Mouse (Mus musculus) liver, embryonic 12.5 days (tissue): ENCODE results near the gene Ddx39b. TPM values are rescaled to one million over a fixed set of nuclear protein-coding genes. Genes with fewer than 3 reads are reported as not detected.

ENCODE experiments used
- ATAC-seq: fragments of 200-750 bp; cut with Nextera tagmentation; 2 replicates; pipeline ENCODE4 v1.8.0; 2017; ENCODE audit warnings: moderate number of reproducible peaks, mild to moderate bottlenecking, moderate library complexity
- H3K27ac ChIP-seq: fragments of 300-500 bp; sonication (generic); 2 replicates; pipeline ENCODE4 v1.5.1; 2016; ENCODE audit warnings: mild to moderate bottlenecking
- H3K27me3 ChIP-seq: fragments of 300-500 bp; sonication (generic); replicated peaks from 2 replicates; pipeline ENCODE4 v1.6.1; 2016; ENCODE audit warnings: mild to moderate bottlenecking, moderate library complexity
- H3K36me3 ChIP-seq: fragments of 300-500 bp; sonication (generic); 2 replicates; pipeline ENCODE4 v1.6.1; 2016; ENCODE audit warnings: mild to moderate bottlenecking, moderate library complexity
- H3K4me1 ChIP-seq: fragments of 300-500 bp; sonication (generic); 2 replicates; pipeline ENCODE4 v1.6.1; 2016
- H3K4me2 ChIP-seq: fragments of 300-500 bp; sonication (generic); 2 replicates; pipeline ENCODE4 v1.6.1; 2016; ENCODE audit warnings: mild to moderate bottlenecking, moderate library complexity
- H3K4me3 ChIP-seq: fragments of 300-500 bp; sonication (generic); 2 replicates; pipeline ENCODE4 v1.5.1; 2016; ENCODE audit warnings: mild to moderate bottlenecking, moderate library complexity
- H3K9ac ChIP-seq: fragments of 300-500 bp; sonication (generic); 2 replicates; pipeline ENCODE4 v1.6.1; 2016; ENCODE audit warnings: mild to moderate bottlenecking, moderate library complexity
- H3K9me3 ChIP-seq: fragments of 300-500 bp; sonication (generic); replicated peaks from 2 replicates; pipeline ENCODE4 v1.6.1; 2016; ENCODE audit warnings: mild to moderate bottlenecking, moderate library complexity
- WGBS: fragments of 180-500 bp; shearing (Covaris S2); methylation state at CpG from one replicate; pipeline ENCODE4 v1.1.7; 2016; ENCODE audit not compliant: insufficient replicate concordance; 5-methylcytosine and 5-hydroxymethylcytosine counted together
- polyA plus RNA-seq: library from polyadenylated mRNA; unstranded; fragments of >200 nt; fragmentation: Nextera tagmentation; extraction: Ambion mirVana; gene quantifications from 2 replicates; pipeline ENCODE4 v1.2.1, GENCODE M21; 2016

The Ddx39b gene
- polyA plus RNA-seq, 1 experiment from 2014 or later = 267 TPM

GRCm38 (mm10) chr17:35249451-35250197, 8.1 kb downstream of the Ddx39b start:
- H3K9me3 ChIP-seq = no peaks in the 10 kb centered on the region
- H3K4me3 ChIP-seq = no peak overlapping the region
- H3K4me2 ChIP-seq = no peak overlapping the region
- ATAC-seq = no peak
- H3K36me3 ChIP-seq = peaks cover 98% of the 10 kb centered on the region
- WGBS = 84% methylated on average over 19 of the region's 19 CpGs
- no peak overlapping the region for H3K27ac ChIP-seq
- peaks cover 26% of the 10 kb centered on the region for H3K4me1 ChIP-seq
- no peak overlapping the region for H3K9ac ChIP-seq
- H3K27me3 ChIP-seq = no peaks in the 10 kb centered on the region

- Histone ChIP-seq H3K27me3 (no peaks in the 10 kb centered on the region), H3K27ac (no peak overlapping the region), H3K36me3 (peaks cover 89% of the 10 kb centered on the region), H3K9me3 (no peaks in the 10 kb centered on the region), H3K4me2 (no peak overlapping the region), H3K4me3 (no peak overlapping the region), H3K9ac (no peak overlapping the region), H3K4me1 (peaks cover 17% of the 10 kb centered on the region)
- WGBS = 85% methylated on average over 3 of the region's 3 CpGs
- ATAC-seq = no peak
These were observed 9.0 kb downstream of the Ddx39b start for GRCm38 (mm10) chr17:35250348-35251120.

- peaks cover 82% of the 10 kb centered on the region for H3K36me3 ChIP-seq
- ATAC-seq = no peak
- 0 out of 2 replicates have a peak, but pooled peaks cover 1% of the 10 kb centered on the region for H3K27me3 ChIP-seq
- H3K9me3 ChIP-seq = no peaks in the 10 kb centered on the region
- 79% methylated on average over 15 of the region's 15 CpGs for WGBS
- H3K4me1 ChIP-seq = peaks cover 10% of the 10 kb centered on the region
- H3K9ac ChIP-seq = no peak overlapping the region
- no peak overlapping the region for H3K27ac ChIP-seq
- H3K4me2 ChIP-seq = no peak overlapping the region
- H3K4me3 ChIP-seq = no peak overlapping the region
These were observed 9.7 kb downstream of the Ddx39b start for GRCm38 (mm10) chr17:35251162-35251719.

- WGBS = 81% methylated on average over 5 of the region's 5 CpGs
- 0 out of 2 replicates have a peak, but pooled peaks cover 6% of the 10 kb centered on the region for H3K27me3 ChIP-seq
- no peak overlapping the region for H3K4me3 ChIP-seq
- no peak for ATAC-seq
- H3K9ac ChIP-seq = no peak overlapping the region
- no peaks in the 10 kb centered on the region for H3K9me3 ChIP-seq
- no peak overlapping the region for H3K27ac ChIP-seq
- peaks cover 3% of the 10 kb centered on the region; the same call in 1 of the 2 replicates for H3K4me1 ChIP-seq
- peaks cover 74% of the 10 kb centered on the region for H3K36me3 ChIP-seq
- no peak overlapping the region for H3K4me2 ChIP-seq
These were observed 10.4 kb downstream of the Ddx39b start for GRCm38 (mm10) chr17:35251981-35252380.

- ATAC-seq = no peak
- WGBS = 81% methylated on average over 18 of the region's 18 CpGs
- Histone ChIP-seq H3K4me3 (no peak overlapping the region), H3K27me3 (0 out of 2 replicates have a peak, but pooled peaks cover 6% of the 10 kb centered on the region), H3K4me1 (peaks cover 9% of the 10 kb centered on the region), H3K4me2 (no peak overlapping the region), H3K36me3 (peaks cover 66% of the 10 kb centered on the region), H3K9me3 (no peaks in the 10 kb centered on the region), H3K27ac (no peak overlapping the region), H3K9ac (no peak overlapping the region)
These were observed 11.2 kb downstream of the Ddx39b start for GRCm38 (mm10) chr17:35252619-35253292.

- no peaks in the 10 kb centered on the region for H3K9me3 ChIP-seq
- WGBS = 83% methylated on average over 32 of the region's 32 CpGs
- ATAC-seq = no peak
- 0 out of 2 replicates have a peak, but pooled peaks cover 6% of the 10 kb centered on the region for H3K27me3 ChIP-seq
- no peak overlapping the region for H3K9ac ChIP-seq
- H3K27ac ChIP-seq = no peak overlapping the region
- no peak overlapping the region for H3K4me2 ChIP-seq
- H3K36me3 ChIP-seq = peaks cover 59% of the 10 kb centered on the region
- H3K4me3 ChIP-seq = no peak overlapping the region
- peaks cover 12% of the 10 kb centered on the region for H3K4me1 ChIP-seq
These were observed 11.9 kb downstream of the Ddx39b start for GRCm38 (mm10) chr17:35253293-35254093.

- Histone ChIP-seq H3K27me3 (0 out of 2 replicates have a peak, but pooled peaks cover 6% of the 10 kb centered on the region), H3K9ac (no peak overlapping the region), H3K4me1 (peaks cover 22% of the 10 kb centered on the region), H3K4me2 (no peak overlapping the region), H3K27ac (0 out of 2 replicates have a peak overlapping the region, but pooled peaks have one; percentile 15), H3K36me3 (peaks cover 49% of the 10 kb centered on the region), H3K4me3 (no peak overlapping the region), H3K9me3 (no peaks in the 10 kb centered on the region)
- ATAC-seq = peak; percentile 25; the same call in 1 of the 2 replicates
- 52% methylated on average over 11 of the region's 11 CpGs for WGBS
These were observed 12.9 kb downstream of the Ddx39b start for GRCm38 (mm10) chr17:35254241-35255098.

- H3K4me2 ChIP-seq = no peak overlapping the region
- no peak overlapping the region for H3K9ac ChIP-seq
- no peak overlapping the region for H3K4me3 ChIP-seq
- WGBS = 42% methylated on average over 3 of the region's 3 CpGs
- peaks cover 23% of the 10 kb centered on the region for H3K4me1 ChIP-seq
- 0 out of 2 replicates have a peak, but pooled peaks cover 6% of the 10 kb centered on the region for H3K27me3 ChIP-seq
- no peak for ATAC-seq
- peaks cover 41% of the 10 kb centered on the region for H3K36me3 ChIP-seq
- H3K27ac ChIP-seq = no peak overlapping the region
- H3K9me3 ChIP-seq = no peaks in the 10 kb centered on the region
These were observed 13.8 kb downstream of the Ddx39b start for GRCm38 (mm10) chr17:35255301-35255700.

- H3K9ac ChIP-seq = no peak overlapping the region
- H3K4me3 ChIP-seq = no peak overlapping the region
- 0 out of 2 replicates have a peak, but pooled peaks cover 7% of the 10 kb centered on the region for H3K27me3 ChIP-seq
- H3K9me3 ChIP-seq = no peaks in the 10 kb centered on the region
- H3K27ac ChIP-seq = no peak overlapping the region
- no peak for ATAC-seq
- H3K4me2 ChIP-seq = no peak overlapping the region
- peaks cover 37% of the 10 kb centered on the region for H3K36me3 ChIP-seq
- 49% methylated on average over 4 of the region's 4 CpGs for WGBS
- H3K4me1 ChIP-seq = peaks cover 23% of the 10 kb centered on the region
These were observed 14.2 kb downstream of the Ddx39b start for GRCm38 (mm10) chr17:35255704-35256103.

- Histone ChIP-seq H3K4me2 (peak overlapping the region; percentile 78), H3K9ac (peak overlapping the region; percentile 71), H3K4me3 (peak overlapping the region; percentile 59), H3K4me1 (peaks cover 28% of the 10 kb centered on the region), H3K36me3 (peaks cover 21% of the 10 kb centered on the region), H3K27me3 (peaks cover 11% of the 10 kb centered on the region; the same call in 1 of the 2 replicates), H3K9me3 (no peaks in the 10 kb centered on the region), H3K27ac (peak overlapping the region; percentile 83)
- ATAC-seq = peak; percentile 30; the same call in 1 of the 2 replicates
- WGBS = 20% methylated on average over 1 of the region's 1 CpGs
These were observed 15.8 kb downstream of the Ddx39b start for GRCm38 (mm10) chr17:35257378-35257777.
